Mouse (Mus musculus) MEL (cell line): Measurements from ENCODE around the gene Akr1e1.

Experiments used
- CTCF ChIP-seq, 3 experiments: IDR thresholded peaks in 2 of 3; conservative IDR thresholded peaks in 1 of 3; 2 replicates each; pipeline ENCODE4 v1.5.1; 2011 to 2012; ENCODE audit warnings: low read length in 3 of 3, low read depth in 2 of 3, mild to moderate bottlenecking in 2 of 3, improper control_type of control experiment in 1 of 3, inconsistent platforms in 1 of 3, mixed read lengths in 1 of 3, moderate library complexity in 1 of 3; ENCODE audit not compliant: control insufficient read depth in 1 of 3, insufficient read depth in 1 of 3, poor library complexity in 1 of 3, severe bottlenecking in 1 of 3
- E2F4 ChIP-seq: IDR thresholded peaks from 2 replicates; pipeline ENCODE4 v1.6.1; 2011; ENCODE audit warnings: low read depth, low read length, improper control_type of control experiment, borderline replicate concordance
- ELF1 ChIP-seq: IDR thresholded peaks from 2 replicates; pipeline ENCODE4 v1.6.1; 2014; ENCODE audit warnings: low read depth, mild to moderate bottlenecking, inconsistent platforms, low read length, improper control_type of control experiment, moderate library complexity
- GABPA ChIP-seq: IDR thresholded peaks from 2 replicates; pipeline ENCODE4 v1.6.1; 2012; ENCODE audit warnings: low read depth, mild to moderate bottlenecking, inconsistent platforms, low read length, improper control_type of control experiment, moderate library complexity
- JUND ChIP-seq: IDR thresholded peaks from 2 replicates; pipeline ENCODE4 v1.6.1; 2011; ENCODE audit warnings: low read depth, mild to moderate bottlenecking, improper control_type of control experiment, low read length
- KAT2A ChIP-seq: conservative IDR thresholded peaks from 2 replicates; pipeline ENCODE4 v1.6.1; 2012; ENCODE audit warnings: low read depth, low read length, improper control_type of control experiment, inconsistent platforms
- MYB ChIP-seq: IDR thresholded peaks from 2 replicates; pipeline ENCODE4 v1.6.1; 2011; ENCODE audit warnings: mild to moderate bottlenecking, low read depth, low read length, improper control_type of control experiment
- POLR2A ChIP-seq, 2 experiments: IDR thresholded peaks; 2 replicates each; pipeline ENCODE4 v1.6.1; 2011 to 2012; ENCODE audit warnings: low read length in 2 of 2, mild to moderate bottlenecking in 2 of 2, control low read depth in 1 of 2, improper control_type of control experiment in 1 of 2, low read depth in 1 of 2, moderate library complexity in 1 of 2; ENCODE audit not compliant: control insufficient read depth in 1 of 2, insufficient read depth in 1 of 2, poor library complexity in 1 of 2
- POLR2AphosphoS5 ChIP-seq: IDR thresholded peaks from 2 replicates; pipeline ENCODE4 v1.6.1; 2012; ENCODE audit warnings: low read depth, borderline replicate concordance, mild to moderate bottlenecking, inconsistent platforms, low read length, moderate library complexity, mixed read lengths
- RCOR1 ChIP-seq: IDR thresholded peaks from 2 replicates; pipeline ENCODE4 v1.6.1; 2012; ENCODE audit warnings: low read depth, mild to moderate bottlenecking, inconsistent platforms, low read length, improper control_type of control experiment
- USF1 ChIP-seq: IDR thresholded peaks from 2 replicates; pipeline ENCODE4 v1.6.1; 2014; ENCODE audit warnings: low read depth, mild to moderate bottlenecking, inconsistent platforms, low read length, improper control_type of control experiment, moderate library complexity
- ZKSCAN1 ChIP-seq: IDR thresholded peaks from 2 replicates; pipeline ENCODE4 v1.6.1; 2012; ENCODE audit warnings: low read depth, mild to moderate bottlenecking, inconsistent platforms, low read length, improper control_type of control experiment, moderate library complexity

DNA sequence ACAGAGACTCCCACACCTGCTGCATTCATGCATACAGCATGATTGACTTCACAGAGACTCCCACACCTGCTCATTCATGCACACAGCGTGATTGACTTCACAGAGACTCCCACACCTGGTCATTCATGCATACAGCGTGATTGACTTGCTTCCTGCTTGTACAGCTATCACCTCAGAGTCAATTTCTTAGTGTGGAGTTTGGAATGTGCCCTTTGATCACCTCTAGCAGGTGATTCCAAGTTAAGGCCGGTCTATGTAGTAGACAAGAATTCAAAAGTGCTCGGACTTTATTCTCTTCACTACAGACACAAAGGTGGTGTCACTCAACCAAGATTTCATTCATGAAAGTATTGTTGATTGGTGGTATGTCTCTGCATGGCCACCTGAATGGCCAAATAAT lies 2.2 kb downstream of the Akr1e1 start:
- no peak for TF ChIP-seq E2F4
- TF ChIP-seq CTCF (IDR thresholded peaks at IDR 0.05 in 2 of 3, conservative IDR thresholded peaks at IDR 0.05 in 1 of 3; ENCODE audit: control insufficient read depth in 1 of 3, insufficient read depth in 1 of 3, low read depth in 2 of 3, low read length in 3 of 3, poor library complexity in 1 of 3, severe bottlenecking in 1 of 3), result no peak
- no peak for TF ChIP-seq POLR2A (IDR thresholded peaks at IDR 0.05; ENCODE audit: control insufficient read depth in 1 of 2, insufficient read depth in 1 of 2, low read depth in 1 of 2, low read length in 2 of 2, poor library complexity in 1 of 2)
- no peak for TF ChIP-seq USF1
- TF ChIP-seq MYB, result no peak
- TF ChIP-seq ZKSCAN1, result no peak
- no peak for TF ChIP-seq GABPA
- TF ChIP-seq RCOR1, result no peak
- no peak for TF ChIP-seq KAT2A
- TF ChIP-seq ELF1, result no peak
- no peak for TF ChIP-seq JUND
- no peak for TF ChIP-seq POLR2AphosphoS5
